ENCODE assay signal across 11 mouse cellular contexts in genomic region chr4:87819182-87819581, GRCm38 (mm10).
A peak's percentile ranks its signal among the peaks of the same experiment; 100 is the strongest.
DNase-seq lines count a peak whose midpoint lies in the region; ATAC-seq lines count a peak whose summit lies in the region.
"Had no signal": no experiment of that assay in that cellular context is flagged by ENCODE, and none has a peak within 500 bp of the region (broad histone marks: within the 10 kb centered on the region; RNA-seq: fewer than 3 reads in every experiment).

No protein-coding gene starts in this region.

- H3K9me3 ChIP-seq in neural tube, embryonic 13.5 days: no peaks in the 10 kb centered on the region
- no peaks in the 10 kb centered on the region for H3K9me3 ChIP-seq in neural tube, embryonic 15.5 days (replicated peaks)
- H3K9me3 ChIP-seq in forebrain, embryonic 15.5 days: no peaks in the 10 kb centered on the region
- H3K9me3 ChIP-seq in midbrain, embryonic 15.5 days: no peaks in the 10 kb centered on the region

- H3K27me3 ChIP-seq in neural tube, embryonic 13.5 days: no peaks in the 10 kb centered on the region
- no peaks in the 10 kb centered on the region for H3K27me3 ChIP-seq in neural tube, embryonic 15.5 days (replicated peaks)
- H3K27me3 ChIP-seq in forebrain, embryonic 15.5 days: no peaks in the 10 kb centered on the region
- H3K27me3 ChIP-seq in midbrain, embryonic 15.5 days (replicated peaks): no peaks in the 10 kb centered on the region

- no peak overlapping the region for H3K4me3 ChIP-seq in neural tube, embryonic 13.5 days
- H3K4me3 ChIP-seq in neural tube, embryonic 15.5 days (replicated peaks): no peak overlapping the region
- H3K4me3 ChIP-seq in forebrain, embryonic 15.5 days: no peak overlapping the region
- no peak overlapping the region for H3K4me3 ChIP-seq in midbrain, embryonic 15.5 days

- 0 out of 2 replicates have a peak overlapping the region, but pooled peaks have one; percentile 28 for H3K27ac ChIP-seq in neural tube, embryonic 13.5 days (replicated peaks)
- no peak overlapping the region for H3K27ac ChIP-seq in neural tube, embryonic 15.5 days (replicated peaks)
- H3K27ac ChIP-seq in forebrain, embryonic 15.5 days (replicated peaks): peak overlapping the region; percentile 69
- 0 out of 2 replicates have a peak overlapping the region, but pooled peaks have one; percentile 4 for H3K27ac ChIP-seq in midbrain, embryonic 15.5 days

- no peak overlapping the region for H3K9ac ChIP-seq in neural tube, embryonic 13.5 days
- H3K9ac ChIP-seq in neural tube, embryonic 15.5 days (replicated peaks): no peak overlapping the region
- no peak overlapping the region for H3K9ac ChIP-seq in forebrain, embryonic 15.5 days (replicated peaks)
- no peak overlapping the region for H3K9ac ChIP-seq in midbrain, embryonic 15.5 days
- H3K9ac ChIP-seq: liver, postnatal 0 days had no signal

- no peak for ATAC-seq in neural tube, embryonic 13.5 days (ENCODE audit: low read depth)
- ATAC-seq in neural tube, embryonic 15.5 days (ENCODE audit: low FRiP score): no peak
- ATAC-seq in forebrain, embryonic 15.5 days (replicated peaks): peak; percentile 75
- ATAC-seq in midbrain, embryonic 15.5 days (replicated peaks): peak; percentile 61; the same call in 1 of the 2 replicates
- ATAC-seq: liver, postnatal 0 days had no signal

- H3K4me1 ChIP-seq in neural tube, embryonic 13.5 days (replicated peaks): peaks cover 14% of the 10 kb centered on the region
- H3K4me1 ChIP-seq in neural tube, embryonic 15.5 days: peaks cover 4% of the 10 kb centered on the region; the same call in 1 of the 2 replicates
- peaks cover 39% of the 10 kb centered on the region for H3K4me1 ChIP-seq in forebrain, embryonic 15.5 days
- H3K4me1 ChIP-seq in midbrain, embryonic 15.5 days: peaks cover 17% of the 10 kb centered on the region

- 45% methylated on average over 9 of the region's 9 CpGs for WGBS in neural tube, embryonic 13.5 days
- WGBS in neural tube, embryonic 15.5 days: 40% methylated on average over 9 of the region's 9 CpGs
- WGBS in forebrain, embryonic 15.5 days: 21% methylated on average over 9 of the region's 9 CpGs
- WGBS in midbrain, embryonic 15.5 days: 19% methylated on average over 9 of the region's 9 CpGs

- H3K36me3 ChIP-seq in neural tube, embryonic 13.5 days: 0 out of 2 replicates have a peak, but pooled peaks cover 5% of the 10 kb centered on the region
- no peaks in the 10 kb centered on the region for H3K36me3 ChIP-seq in neural tube, embryonic 15.5 days
- 0 out of 2 replicates have a peak, but pooled peaks cover 2% of the 10 kb centered on the region for H3K36me3 ChIP-seq in forebrain, embryonic 15.5 days
- H3K36me3 ChIP-seq in midbrain, embryonic 15.5 days (replicated peaks): 0 out of 2 replicates have a peak, but pooled peaks cover 5% of the 10 kb centered on the region

- DNase-seq in cerebellum, adult 18-20 months: peak; percentile 88 to 96
- DNase-seq in spleen, postnatal 36 days (ENCODE audit: low spot score in 2 of 2): no peak
- no peak for DNase-seq in testis, postnatal 14 days (ENCODE audit: low spot score)
- DNase-seq in gastrocnemius, postnatal 25 days: no peak
- DNase-seq: kidney, adult 2 months; liver, postnatal 0 days; thymus, postnatal 36 days had no signal

- H3K4me2 ChIP-seq in neural tube, embryonic 13.5 days: no peak overlapping the region
- H3K4me2 ChIP-seq in neural tube, embryonic 15.5 days: no peak overlapping the region
- no peak overlapping the region for H3K4me2 ChIP-seq in forebrain, embryonic 15.5 days (replicated peaks)
- H3K4me2 ChIP-seq in midbrain, embryonic 15.5 days: no peak overlapping the region

Comparison
In these comparisons a context has a peak if more than half of its experiments do, and no peak if none do; other contexts are left out.
1. ATAC-seq: peak in forebrain, embryonic 15.5 days (single experiment) and midbrain, embryonic 15.5 days (single experiment); none in neural tube, embryonic 13.5 days (single experiment) and neural tube, embryonic 15.5 days (single experiment).
2. DNase-seq: peak in cerebellum, adult 18-20 months (2 of 2); none in spleen, postnatal 36 days (0 of 2), testis, postnatal 14 days (single experiment) and gastrocnemius, postnatal 25 days (single experiment).